Mouse (Mus musculus) forebrain, embryonic 14.5 days (tissue): Measurements from ENCODE around the gene Usb1. TPM values are rescaled to one million over a fixed set of nuclear protein-coding genes. Genes with fewer than 3 reads are reported as not detected.

Experiments
- ATAC-seq: fragments of 200-750 bp; cut with Nextera tagmentation; 2 replicates; pipeline ENCODE4 v1.8.0; 2017; ENCODE audit warnings: mild to moderate bottlenecking, moderate library complexity
- DNase-seq: peaks from one replicate; pipeline ENCODE4 v3.0.0-alpha.2; 2015; ENCODE audit warnings: low spot score
- H3K27ac ChIP-seq: fragments of 300-500 bp; sonication (generic); 2 replicates; pipeline ENCODE4 v1.5.1; 2014; ENCODE audit warnings: low read depth, mild to moderate bottlenecking, control low read depth, low read length, moderate library complexity
- H3K27me3 ChIP-seq: fragments of 300-500 bp; sonication (generic); replicated peaks from 2 replicates; pipeline ENCODE4 v1.6.1; 2014; ENCODE audit warnings: low read length, control low read depth, mixed read lengths; ENCODE audit not compliant: control insufficient read depth, insufficient read depth
- H3K36me3 ChIP-seq: fragments of 300-500 bp; sonication (generic); 2 replicates; pipeline ENCODE4 v1.6.1; 2014; ENCODE audit warnings: low read length, control low read depth; ENCODE audit not compliant: control insufficient read depth, insufficient read depth
- H3K4me1 ChIP-seq: fragments of 300-500 bp; sonication (generic); 2 replicates; pipeline ENCODE4 v1.6.1; 2014; ENCODE audit warnings: antibody characterized with exemption, low read length, control low read depth; ENCODE audit not compliant: control insufficient read depth, insufficient read depth
- H3K4me2 ChIP-seq: fragments of 300-500 bp; sonication (generic); 2 replicates; pipeline ENCODE4 v1.6.1; 2014; ENCODE audit warnings: mild to moderate bottlenecking, control low read depth, low read length
- H3K4me3 ChIP-seq: fragments of 300-500 bp; sonication (generic); 2 replicates; pipeline ENCODE4 v1.5.1; 2014; ENCODE audit warnings: low read depth, low read length, control low read depth
- H3K9ac ChIP-seq: fragments of 300-500 bp; sonication (generic); 2 replicates; pipeline ENCODE4 v1.6.1; 2014; ENCODE audit warnings: mild to moderate bottlenecking, low read length, control low read depth, moderate library complexity
- H3K9me3 ChIP-seq: fragments of 300-500 bp; sonication (generic); replicated peaks from 2 replicates; pipeline ENCODE4 v1.6.1; 2016; ENCODE audit warnings: low read length, control low read depth, mixed read lengths; ENCODE audit not compliant: control insufficient read depth
- WGBS: fragments of 180-500 bp; shearing (Covaris S2); extraction: QIAGEN DNeasy Blood & Tissue Kit; methylation state at CpG from one replicate; pipeline ENCODE4 v1.1.7; 2014; 5-methylcytosine and 5-hydroxymethylcytosine counted together
- polyA plus RNA-seq: library from polyadenylated mRNA; unstranded; fragments of >200 nt; fragmentation: Nextera tagmentation; extraction: Ambion mirVana; gene quantifications from 2 replicates; pipeline ENCODE4 v1.2.1, GENCODE M21; 2014

Gene Usb1
- polyA plus RNA-seq, 1 experiment from 2014 or later, result 45.8 TPM

- no peak overlapping the region for H3K27ac ChIP-seq
- no peaks in the 10 kb centered on the region for H3K4me1 ChIP-seq
- H3K9ac ChIP-seq, result no peak overlapping the region
- ATAC-seq (no peak), DNase-seq (no peak)
- H3K4me3 ChIP-seq, result no peak overlapping the region
- H3K4me2 ChIP-seq, result no peak overlapping the region
- H3K36me3 ChIP-seq, result no peaks in the 10 kb centered on the region
- H3K27me3 ChIP-seq, result no peaks in the 10 kb centered on the region
- 71% methylated on average over 7 of the region's 7 CpGs for WGBS
- H3K9me3 ChIP-seq, result no peaks in the 10 kb centered on the region
Measured at GRCm38 (mm10) chr8:95387936-95388335, 55.9 kb downstream of the Usb1 start.

GRCm38 (mm10) chr8:95390312-95390711, 58.2 kb downstream of the Usb1 start:
- ATAC-seq, result no peak
- H3K9me3 ChIP-seq, result no peaks in the 10 kb centered on the region
- H3K4me3 ChIP-seq, result no peak overlapping the region
- H3K27me3 ChIP-seq, result no peaks in the 10 kb centered on the region
- H3K27ac ChIP-seq, result no peak overlapping the region
- H3K4me1 ChIP-seq, result no peaks in the 10 kb centered on the region
- no peak for DNase-seq
- no peaks in the 10 kb centered on the region for H3K36me3 ChIP-seq
- 71% methylated on average over 4 of the region's 4 CpGs for WGBS
- no peak overlapping the region for H3K4me2 ChIP-seq
- no peak overlapping the region for H3K9ac ChIP-seq

GRCm38 (mm10) chr8:95391101-95391500, 59.0 kb downstream of the Usb1 start:
- ATAC-seq (no peak), DNase-seq (no peak)
- no peaks in the 10 kb centered on the region for H3K36me3 ChIP-seq
- WGBS, result 83% methylated on average over 7 of the region's 7 CpGs
- no peaks in the 10 kb centered on the region for H3K27me3 ChIP-seq
- H3K27ac ChIP-seq, result no peak overlapping the region
- no peak overlapping the region for H3K4me2 ChIP-seq
- no peak overlapping the region for H3K9ac ChIP-seq
- H3K4me3 ChIP-seq, result no peak overlapping the region
- no peaks in the 10 kb centered on the region for H3K9me3 ChIP-seq
- no peaks in the 10 kb centered on the region for H3K4me1 ChIP-seq

GRCm38 (mm10) chr8:95392604-95393003, 60.5 kb downstream of the Usb1 start:
- no peaks in the 10 kb centered on the region for H3K27me3 ChIP-seq
- DNase-seq (no peak), ATAC-seq (no peak)
- no peaks in the 10 kb centered on the region for H3K9me3 ChIP-seq
- no peak overlapping the region for H3K4me3 ChIP-seq
- H3K4me1 ChIP-seq, result no peaks in the 10 kb centered on the region
- no peaks in the 10 kb centered on the region for H3K36me3 ChIP-seq
- WGBS, result 72% methylated on average over 5 of the region's 5 CpGs
- H3K27ac ChIP-seq, result no peak overlapping the region
- H3K4me2 ChIP-seq, result no peak overlapping the region
- no peak overlapping the region for H3K9ac ChIP-seq

GRCm38 (mm10) chr8:95395186-95395918, 63.3 kb downstream of the Usb1 start:
- ATAC-seq (no peak), DNase-seq (no peak)
- WGBS, result 50% methylated on average over 8 of the region's 8 CpGs
- H3K27ac ChIP-seq, result no peak overlapping the region
- H3K27me3 ChIP-seq, result no peaks in the 10 kb centered on the region
- no peaks in the 10 kb centered on the region for H3K36me3 ChIP-seq
- no peak overlapping the region for H3K9ac ChIP-seq
- no peaks in the 10 kb centered on the region for H3K9me3 ChIP-seq
- H3K4me3 ChIP-seq, result no peak overlapping the region
- no peaks in the 10 kb centered on the region for H3K4me1 ChIP-seq
- no peak overlapping the region for H3K4me2 ChIP-seq

- Histone ChIP-seq H3K4me2 (no peak overlapping the region), H3K9me3 (no peaks in the 10 kb centered on the region), H3K27me3 (no peaks in the 10 kb centered on the region), H3K27ac (no peak overlapping the region), H3K4me3 (no peak overlapping the region), H3K9ac (no peak overlapping the region), H3K36me3 (no peaks in the 10 kb centered on the region), H3K4me1 (no peaks in the 10 kb centered on the region)
- DNase-seq, result no peak
- WGBS, result 72% methylated on average over 11 of the region's 11 CpGs
- ATAC-seq, result no peak
Measured at GRCm38 (mm10) chr8:95396752-95397151, 64.7 kb downstream of the Usb1 start.

Other genes starting within 250 kb of the Usb1 start
- 8.9 and 10.7 TPM in 2 replicates for gene Kifc3, start 129.5 kb upstream of the Usb1 start, polyA plus RNA-seq
- gene Cngb1, start 25.7 kb upstream of the Usb1 start, polyA plus RNA-seq, result 0.52 and 0.58 TPM in 2 replicates
- gene Tepp, start 21.7 kb upstream of the Usb1 start, polyA plus RNA-seq, result 0.80 and 1.0 TPM in 2 replicates
- 11.5 and 14.4 TPM in 2 replicates for gene Zfp319, start 334 bp upstream of the Usb1 start, polyA plus RNA-seq
- 10.3 and 12.5 TPM in 2 replicates for gene Mmp15, start 20.0 kb downstream of the Usb1 start, polyA plus RNA-seq
- gene Cfap20, start 102.6 kb downstream of the Usb1 start, polyA plus RNA-seq, result 137 and 152 TPM in 2 replicates
- gene Csnk2a2, start 157.8 kb downstream of the Usb1 start, polyA plus RNA-seq, result 14.3 and 15.5 TPM in 2 replicates
- gene Ccdc113, start 201.8 kb downstream of the Usb1 start, polyA plus RNA-seq, result 1.9 and 2.2 TPM in 2 replicates
- gene Prss54, start 244.1 kb downstream of the Usb1 start, polyA plus RNA-seq, result not detected in 2 replicates